ENCODE assay signal across 19 mouse cellular contexts in the genomic region with DNA sequence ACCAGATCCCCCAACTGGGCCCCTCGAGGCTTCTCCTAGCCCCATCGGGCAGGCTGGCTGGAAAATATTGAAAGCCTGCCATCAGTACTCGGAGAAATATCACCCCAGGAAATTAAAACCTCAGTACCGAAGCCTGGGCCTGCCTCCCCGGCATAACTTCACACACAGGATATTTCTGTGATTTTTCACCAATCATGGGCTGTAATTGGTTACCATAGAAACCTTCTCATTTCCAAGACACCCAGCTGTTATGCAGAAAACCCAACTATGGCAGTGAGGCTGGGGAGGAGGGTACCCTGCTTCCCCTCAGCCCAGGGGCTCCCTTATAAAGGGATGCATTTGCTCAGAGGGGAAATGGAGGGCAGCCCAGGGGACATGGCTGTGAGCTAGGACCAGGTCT. TPM values are rescaled to one million over a fixed set of nuclear protein-coding genes. Genes with fewer than 3 reads are reported as not detected.
DNase-seq lines count a peak whose midpoint lies in the region; ATAC-seq and TF ChIP-seq lines count a peak whose summit lies in the region.
"Had no signal": no experiment of that assay in that cellular context is flagged by ENCODE, and none has a peak within 500 bp of the region (broad histone marks: within the 10 kb centered on the region; RNA-seq: fewer than 3 reads in every experiment).

No protein-coding gene starts in this region.

- 92% methylated on average over 5 of the region's 5 CpGs for WGBS in forebrain, embryonic 10.5 days
- WGBS in forebrain, embryonic 11.5 days = 81% methylated on average over 5 of the region's 5 CpGs
- 66% methylated on average over 5 of the region's 5 CpGs for WGBS in midbrain, embryonic 13.5 days
- 92% methylated on average over 5 of the region's 5 CpGs for WGBS in midbrain, embryonic 10.5 days
- 67% methylated on average over 5 of the region's 5 CpGs for WGBS in hindbrain, embryonic 12.5 days
- 40% methylated on average over 5 of the region's 5 CpGs for WGBS in midbrain, postnatal 0 days

- no peaks in the 10 kb centered on the region for H3K36me3 ChIP-seq in forebrain, embryonic 10.5 days (replicated peaks)
- H3K36me3 ChIP-seq in forebrain, embryonic 11.5 days (ENCODE audit: control insufficient read depth, insufficient read depth, low read length) = no peaks in the 10 kb centered on the region
- H3K36me3 ChIP-seq in midbrain, embryonic 13.5 days = peaks cover 6% of the 10 kb centered on the region; the same call in 1 of the 2 replicates
- H3K36me3 ChIP-seq in midbrain, embryonic 10.5 days = peaks cover 15% of the 10 kb centered on the region
- 0 out of 2 replicates have a peak, but pooled peaks cover 4% of the 10 kb centered on the region for H3K36me3 ChIP-seq in hindbrain, embryonic 12.5 days
- peaks cover 10% of the 10 kb centered on the region; the same call in 1 of the 2 replicates for H3K36me3 ChIP-seq in midbrain, postnatal 0 days (ENCODE audit: insufficient read depth, low read length)
- H3K36me3 ChIP-seq: heart, embryonic 10.5 days had no signal

- no peaks in the 10 kb centered on the region for H3K27me3 ChIP-seq in forebrain, embryonic 10.5 days (ENCODE audit: poor library complexity, severe bottlenecking)
- H3K27me3 ChIP-seq in forebrain, embryonic 11.5 days (ENCODE audit: control insufficient read depth, insufficient read depth, low read length) = no peaks in the 10 kb centered on the region
- no peaks in the 10 kb centered on the region for H3K27me3 ChIP-seq in midbrain, embryonic 13.5 days
- H3K27me3 ChIP-seq in midbrain, embryonic 10.5 days (ENCODE audit: low read depth, poor library complexity, severe bottlenecking) = no peaks in the 10 kb centered on the region
- no peaks in the 10 kb centered on the region for H3K27me3 ChIP-seq in hindbrain, embryonic 12.5 days
- no peaks in the 10 kb centered on the region for H3K27me3 ChIP-seq in midbrain, postnatal 0 days (ENCODE audit: insufficient read depth, low read length)

- no peak overlapping the region for H3K4me3 ChIP-seq in forebrain, embryonic 10.5 days
- no peak overlapping the region for H3K4me3 ChIP-seq in forebrain, embryonic 11.5 days (ENCODE audit: low read depth, low read length)
- H3K4me3 ChIP-seq in midbrain, embryonic 13.5 days (replicated peaks) = no peak overlapping the region
- no peak overlapping the region for H3K4me3 ChIP-seq in midbrain, embryonic 10.5 days
- H3K4me3 ChIP-seq in hindbrain, embryonic 12.5 days = no peak overlapping the region
- H3K4me3 ChIP-seq in midbrain, postnatal 0 days (ENCODE audit: low read depth, low read length) = no peak overlapping the region
- H3K4me3 ChIP-seq: erythroblast, embryonic 14.5 days; heart, embryonic 10.5 days had no signal

- no peak overlapping the region for H3K9ac ChIP-seq in forebrain, embryonic 11.5 days (ENCODE audit: low read length)
- no peak overlapping the region for H3K9ac ChIP-seq in midbrain, embryonic 13.5 days (replicated peaks)
- H3K9ac ChIP-seq in hindbrain, embryonic 12.5 days = no peak overlapping the region
- H3K9ac ChIP-seq in midbrain, postnatal 0 days (replicated peaks; ENCODE audit: low read length, poor library complexity, severe bottlenecking) = peak overlapping the region; percentile 36; the same call in 1 of the 2 replicates
- H3K9ac ChIP-seq: lung, embryonic 14.5 days had no signal

- H3K4me2 ChIP-seq in forebrain, embryonic 11.5 days (ENCODE audit: low read depth, low read length, severe bottlenecking) = no peak overlapping the region
- no peak overlapping the region for H3K4me2 ChIP-seq in midbrain, embryonic 13.5 days (replicated peaks)
- H3K4me2 ChIP-seq in hindbrain, embryonic 12.5 days (replicated peaks) = no peak overlapping the region
- H3K4me2 ChIP-seq in midbrain, postnatal 0 days (ENCODE audit: low read depth, low read length, poor library complexity, severe bottlenecking) = no peak overlapping the region
- H3K4me2 ChIP-seq: lung, embryonic 14.5 days had no signal

- peak overlapping the region; percentile 48; the same call in 1 of the 2 replicates for H3K27ac ChIP-seq in forebrain, embryonic 10.5 days
- H3K27ac ChIP-seq in forebrain, embryonic 11.5 days (ENCODE audit: low read depth, low read length) = no peak overlapping the region
- peak overlapping the region; percentile 14; the same call in 1 of the 2 replicates for H3K27ac ChIP-seq in midbrain, embryonic 13.5 days
- no peak overlapping the region for H3K27ac ChIP-seq in midbrain, embryonic 10.5 days (replicated peaks)
- peak overlapping the region; percentile 30 for H3K27ac ChIP-seq in hindbrain, embryonic 12.5 days
- H3K27ac ChIP-seq in midbrain, postnatal 0 days (ENCODE audit: low read depth, low read length) = peak overlapping the region; percentile 62
- H3K27ac ChIP-seq: heart, embryonic 10.5 days had no signal

- H3K4me1 ChIP-seq in forebrain, embryonic 10.5 days = peaks cover 20% of the 10 kb centered on the region
- H3K4me1 ChIP-seq in forebrain, embryonic 11.5 days (replicated peaks; ENCODE audit: control insufficient read depth, insufficient read depth, low read length) = 0 out of 2 replicates have a peak, but pooled peaks cover 3% of the 10 kb centered on the region
- peaks cover 38% of the 10 kb centered on the region for H3K4me1 ChIP-seq in midbrain, embryonic 13.5 days (replicated peaks)
- peaks cover 24% of the 10 kb centered on the region for H3K4me1 ChIP-seq in midbrain, embryonic 10.5 days
- H3K4me1 ChIP-seq in hindbrain, embryonic 12.5 days = peaks cover 24% of the 10 kb centered on the region
- peaks cover 31% of the 10 kb centered on the region for H3K4me1 ChIP-seq in midbrain, postnatal 0 days (ENCODE audit: insufficient read depth, low read length)
- H3K4me1 ChIP-seq: heart, embryonic 10.5 days had no signal

- no peak for TF ChIP-seq CTCF in midbrain, postnatal 0 days (IDR thresholded peaks at IDR 0.05)

- no peak for DNase-seq in forebrain, embryonic 10.5 days (ENCODE audit: extremely low spot score, low spot score)
- DNase-seq in forebrain, embryonic 11.5 days (ENCODE audit: low spot score) = no peak
- DNase-seq in midbrain, embryonic 10.5 days (ENCODE audit: low spot score) = no peak
- DNase-seq in midbrain, postnatal 0 days (ENCODE audit: low spot score) = peak; percentile 47
- DNase-seq in embryo, embryonic 10 days (ENCODE audit: low spot score) = no peak
- DNase-seq in thymus, postnatal 10 days (ENCODE audit: low spot score in 2 of 2) = no peak
- DNase-seq: cerebellum, adult 2 months; embryo, embryonic 11 days; gastrocnemius, postnatal 10 days; heart, postnatal 4 days; kidney, adult 8-10 months; liver; lung, embryonic 14.5 days; spleen, adult 18-20 months had no signal

- H3K9me3 ChIP-seq in forebrain, embryonic 10.5 days = no peaks in the 10 kb centered on the region
- no peaks in the 10 kb centered on the region for H3K9me3 ChIP-seq in forebrain, embryonic 11.5 days (ENCODE audit: control insufficient read depth, low read length)
- H3K9me3 ChIP-seq in midbrain, embryonic 13.5 days = no peaks in the 10 kb centered on the region
- H3K9me3 ChIP-seq in midbrain, embryonic 10.5 days (replicated peaks) = no peaks in the 10 kb centered on the region
- H3K9me3 ChIP-seq in hindbrain, embryonic 12.5 days (replicated peaks) = no peaks in the 10 kb centered on the region
- no peaks in the 10 kb centered on the region for H3K9me3 ChIP-seq in midbrain, postnatal 0 days (ENCODE audit: low read length)
- H3K9me3 ChIP-seq: heart, embryonic 10.5 days had no signal

- ATAC-seq in forebrain, embryonic 11.5 days (replicated peaks; ENCODE audit: low FRiP score) = no peak
- ATAC-seq in midbrain, embryonic 13.5 days = no peak
- peak; percentile 26; the same call in 1 of the 2 replicates for ATAC-seq in hindbrain, embryonic 12.5 days (ENCODE audit: low FRiP score)
- ATAC-seq in midbrain, postnatal 0 days (ENCODE audit: low FRiP score) = no peak

RNA-seq across cellular contexts. Expression of gene Ajap1, which starts 46.7 kb away (rescaled TPM):
- polyA plus RNA-seq in forebrain, embryonic 10.5 days (2016; fragmentation: Nextera tagmentation; extraction: Ambion mirVana) = 1.00 and 1.2 TPM in 2 replicates
- 1.5 TPM in 2 replicates for polyA plus RNA-seq in forebrain, embryonic 11.5 days (2014; fragmentation: Nextera tagmentation; extraction: Ambion mirVana)
- 6.7 and 8.6 TPM in 2 replicates for polyA plus RNA-seq in midbrain, embryonic 13.5 days (2015; fragmentation: Nextera tagmentation; extraction: Ambion mirVana)
- polyA plus RNA-seq in midbrain, embryonic 10.5 days (2016; fragmentation: Nextera tagmentation; extraction: Ambion mirVana) = 2.2 and 2.4 TPM in 2 replicates
- 4.6 and 6.3 TPM in 2 replicates for polyA plus RNA-seq in hindbrain, embryonic 12.5 days (2016; fragmentation: Nextera tagmentation; extraction: Ambion mirVana)
- 74.8 and 80.8 TPM in 2 replicates for total RNA-seq in midbrain, postnatal 0 days (2014; rRNA removed)
- 29.5 and 33.7 TPM in 2 replicates for polyA plus RNA-seq in midbrain, postnatal 0 days (2015; fragmentation: Nextera tagmentation; extraction: Ambion mirVana)
- total RNA-seq: megakaryocyte, adult 5-6 weeks had no signal
- polyA plus RNA-seq: erythroblast, embryonic 14.5 days; lung, embryonic 14.5 days had no signal

Comparison
In these comparisons a context has a peak if more than half of its experiments do, and no peak if none do; other contexts are left out.
1. H3K27ac ChIP-seq: peak in forebrain, embryonic 10.5 days (single experiment), midbrain, embryonic 13.5 days (single experiment), hindbrain, embryonic 12.5 days (single experiment) and midbrain, postnatal 0 days (single experiment); none in forebrain, embryonic 11.5 days (single experiment) and midbrain, embryonic 10.5 days (single experiment).